ENCODE assay signal across 28 mouse cellular contexts in genomic region chr11:44380432-44381051, GRCm38 (mm10). TPM values are rescaled to one million over a fixed set of nuclear protein-coding genes. Genes with fewer than 3 reads are reported as not detected.
"Had no signal": no experiment of that assay in that cellular context is flagged by ENCODE, and none has a peak within 500 bp of the region (broad histone marks: within the 10 kb centered on the region; RNA-seq: fewer than 3 reads in every experiment).

No protein-coding gene starts in this region.

- H3K9ac ChIP-seq: liver, embryonic 13.5 days; midbrain, embryonic 12.5 days; midbrain, embryonic 15.5 days; neural tube, embryonic 12.5 days; neural tube, embryonic 15.5 days had no signal

- H3K4me2 ChIP-seq: liver, embryonic 13.5 days; midbrain, embryonic 12.5 days; midbrain, embryonic 15.5 days; neural tube, embryonic 12.5 days; neural tube, embryonic 15.5 days had no signal

- H3K27ac ChIP-seq: left cerebral cortex, adult 2 months; liver, embryonic 13.5 days; midbrain, embryonic 12.5 days; midbrain, embryonic 15.5 days; neural tube, embryonic 12.5 days; neural tube, embryonic 15.5 days; stomach, postnatal 0 days had no signal

- H3K9me3 ChIP-seq: liver, embryonic 13.5 days; midbrain, embryonic 12.5 days; midbrain, embryonic 15.5 days; neural tube, embryonic 12.5 days; neural tube, embryonic 15.5 days had no signal

- ATAC-seq: intestine, postnatal 0 days; midbrain, embryonic 15.5 days had no signal

- H3K4me3 ChIP-seq: left cerebral cortex, adult 2 months; liver, embryonic 13.5 days; midbrain, embryonic 12.5 days; midbrain, embryonic 15.5 days; neural tube, embryonic 12.5 days; neural tube, embryonic 15.5 days had no signal

- H3K36me3 ChIP-seq: liver, embryonic 13.5 days; midbrain, embryonic 12.5 days; midbrain, embryonic 15.5 days; neural tube, embryonic 12.5 days; neural tube, embryonic 15.5 days had no signal

- H3K27me3 ChIP-seq: liver, embryonic 13.5 days; midbrain, embryonic 12.5 days; midbrain, embryonic 15.5 days; neural tube, embryonic 12.5 days; neural tube, embryonic 15.5 days had no signal

- DNase-seq: kidney, adult 2 months; kidney, postnatal 10 days; kidney, postnatal 36 days; layer of hippocampus, postnatal 36 days; liver, embryonic 13.5 days; lung, postnatal 10 days; right cerebral cortex, adult 18-20 months; right cerebral cortex, postnatal 14 days; right cerebral cortex, postnatal 4 days; thymus, adult 2 months; thymus, postnatal 14 days; thymus, postnatal 4 days had no signal

- H3K4me1 ChIP-seq: liver, embryonic 13.5 days; midbrain, embryonic 12.5 days; midbrain, embryonic 15.5 days; neural tube, embryonic 12.5 days; neural tube, embryonic 15.5 days had no signal

RNA-seq across cellular contexts. Expression of gene Il12b, which starts 19.3 kb away (rescaled TPM):
- total RNA-seq: layer of hippocampus, adult 8-10 months; layer of hippocampus, postnatal 10 days; layer of hippocampus, postnatal 36 days; left cerebral cortex, adult 2 months; left cerebral cortex, postnatal 10 days; left cerebral cortex, postnatal 36 days; liver, adult 2 months had no signal
- polyA plus RNA-seq: intestine, embryonic 14.5 days; intestine, postnatal 0 days; kidney, embryonic 14.5 days; liver, adult 2 months; liver, embryonic 13.5 days; liver, embryonic 16.5 days; midbrain, embryonic 12.5 days; midbrain, embryonic 15.5 days; neural tube, embryonic 12.5 days; neural tube, embryonic 15.5 days; stomach, embryonic 14.5 days; stomach, postnatal 0 days had no signal
